Mouse (Mus musculus): ENCODE data around the gene Stat5b. TPM values are rescaled to one million over a fixed set of nuclear protein-coding genes. Genes with fewer than 3 reads are reported as not detected.

The Stat5b gene
- total and polyA plus RNA-seq, 3 experiments = 29.3 to 37.0 (median 32.3) TPM

- H3K79me2 ChIP-seq (ENCODE audit: control insufficient read depth, insufficient read depth, low read length, poor library complexity) = no peaks in the 10 kb centered on the region
- H3K27me3 ChIP-seq (ENCODE audit: control insufficient read depth in 1 of 2, insufficient read depth in 2 of 2, low read length in 2 of 2) = no peaks in the 10 kb centered on the region
- peaks cover 39 to 60% of the 10 kb centered on the region in 2 experiments for H3K4me1 ChIP-seq (ENCODE audit: control insufficient read depth in 1 of 2, insufficient read depth in 2 of 2, low read length in 2 of 2)
- peak; percentile 97 for DNase-seq (ENCODE audit: low read depth, low spot score)
- H3K9ac ChIP-seq (ENCODE audit: control insufficient read depth, low read depth, low read length, poor library complexity, severe bottlenecking) = peak overlapping the region; percentile 5
- H3K9me3 ChIP-seq (replicated peaks; ENCODE audit: insufficient read depth, low read length) = no peaks in the 10 kb centered on the region
- H3K27ac ChIP-seq (ENCODE audit: control insufficient read depth, low read depth, low read length) = peak overlapping the region; percentile 97
- TF ChIP-seq ZNF384 (IDR thresholded peaks at IDR 0.05; ENCODE audit: low read depth, low read length) (peak; percentile 77), MAX (IDR thresholded peaks at IDR 0.05; ENCODE audit: low read length) (no peak), CHD1 (IDR thresholded peaks at IDR 0.05; ENCODE audit: low read depth, low read length) (no peak), NELFE (IDR thresholded peaks at IDR 0.05; ENCODE audit: low read depth, low read length) (peak; percentile 26; the same call in 1 of the 2 replicates), MXI1 (IDR thresholded peaks at IDR 0.05; ENCODE audit: low read depth, low read length) (peak; percentile 73), MAFK (IDR thresholded peaks at IDR 0.05; ENCODE audit: borderline replicate concordance, low read depth, low read length) (no peak), SMC3 (IDR thresholded peaks at IDR 0.05; ENCODE audit: low read depth, low read length) (peak; percentile 100), SIN3A (IDR thresholded peaks at IDR 0.05; ENCODE audit: low read length) (peak; percentile 80), BHLHE40 (IDR thresholded peaks at IDR 0.05; ENCODE audit: borderline replicate concordance, low read depth, low read length) (peak; percentile 51; the same call in 1 of the 2 replicates), RAD21 (IDR thresholded peaks at IDR 0.05; ENCODE audit: low read depth, low read length) (peak; percentile 99), TBP (IDR thresholded peaks at IDR 0.05; ENCODE audit: low read depth, low read length) (peak; percentile 40; the same call in 1 of the 2 replicates), HCFC1 (IDR thresholded peaks at IDR 0.05; ENCODE audit: low read depth, low read length) (peak; percentile 62), ZC3H11A (IDR thresholded peaks at IDR 0.05; ENCODE audit: low read depth, low read length) (peak; percentile 100), USF2 (IDR thresholded peaks at IDR 0.05; ENCODE audit: borderline replicate concordance in 1 of 2, insufficient read depth in 1 of 2, low read depth in 1 of 2, low read length in 2 of 2) (no peak), MAZ (IDR thresholded peaks at IDR 0.05; ENCODE audit: low read depth, low read length) (peak; percentile 83; the same call in 1 of the 2 replicates), POLR2A (IDR thresholded peaks at IDR 0.05; ENCODE audit: control insufficient read depth in 1 of 2, insufficient read depth in 1 of 2, low read depth in 1 of 2, low read length in 2 of 2, poor library complexity in 1 of 2) (peak in 1 of 2 experiments; percentile 25; a peak in 1 of 4 replicates), NRF1 (IDR thresholded peaks at IDR 0.05; ENCODE audit: insufficient read depth, low read depth, low read length, poor library complexity, severe bottlenecking) (no peak), ETS1 (IDR thresholded peaks at IDR 0.05; ENCODE audit: low read depth, low read length) (peak; percentile 43; the same call in 1 of the 2 replicates), CTCF (IDR thresholded peaks at IDR 0.05 in 2 of 3, conservative IDR thresholded peaks at IDR 0.05 in 1 of 3; ENCODE audit: control insufficient read depth in 1 of 3, insufficient read depth in 1 of 3, low read depth in 2 of 3, low read length in 3 of 3, poor library complexity in 1 of 3, severe bottlenecking in 1 of 3) (peak; percentile 98 to 100 (median 100)), ZMIZ1 (IDR thresholded peaks at IDR 0.05; ENCODE audit: low read depth, low read length) (no peak), EP300 (IDR thresholded peaks at IDR 0.05; ENCODE audit: low read depth in 1 of 2, low read length in 2 of 2) (peak in 1 of 2 experiments; percentile 61; a peak in 2 of 4 replicates), RCOR1 (IDR thresholded peaks at IDR 0.05; ENCODE audit: low read depth, low read length) (0 out of 2 replicates have a peak, but pooled peaks have one; percentile 37), ZKSCAN1 (IDR thresholded peaks at IDR 0.05; ENCODE audit: low read depth, low read length) (no peak)
- H3K4me3 ChIP-seq (ENCODE audit: control insufficient read depth in 1 of 2, insufficient read depth in 1 of 2, low read depth in 2 of 2, low read length in 2 of 2) = 0 out of 4 replicates have a peak overlapping the region, but pooled peaks of 1 of the 2 experiments have one; percentile 0
- peaks cover 4 to 55% of the 10 kb centered on the region in 2 experiments; a peak in 3 of 4 replicates for H3K36me3 ChIP-seq (ENCODE audit: control insufficient read depth in 1 of 2, insufficient read depth in 2 of 2, low read length in 2 of 2)
Observed at GRCm38 (mm10) chr11:100893482-100893881, 43.0 kb upstream of the Stat5b start.

Data from MEL (cell line).